In the genomic region with DNA sequence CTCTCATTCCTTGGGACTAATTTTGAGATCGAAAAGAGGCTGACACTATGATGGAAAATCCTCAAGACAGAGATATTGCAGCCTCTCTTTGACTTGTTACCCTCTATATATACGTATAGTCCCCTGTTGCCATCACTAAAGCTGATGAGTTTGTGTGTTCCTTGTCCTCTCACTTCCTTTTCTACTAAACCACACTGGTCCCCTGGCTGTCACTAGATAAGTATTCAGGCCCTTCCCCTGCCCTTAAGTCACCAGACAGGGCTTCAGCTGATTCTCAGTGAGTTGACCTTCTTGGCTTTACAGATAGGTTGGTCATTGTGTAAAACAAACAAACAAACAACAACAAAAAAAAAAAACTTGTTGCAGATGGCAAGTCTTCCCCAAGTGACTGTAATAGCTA, we compare ENCODE assay signal across 30 mouse cellular contexts. TPM values are rescaled to one million over a fixed set of nuclear protein-coding genes. Genes with fewer than 3 reads are reported as not detected.
DNase-seq lines count a peak whose midpoint lies in the region; ATAC-seq and TF ChIP-seq lines count a peak whose summit lies in the region.
"Had no signal": no experiment of that assay in that cellular context is flagged by ENCODE, and none has a peak within 500 bp of the region (broad histone marks: within the 10 kb centered on the region; RNA-seq: fewer than 3 reads in every experiment).

No protein-coding gene starts in this region.

- no peak overlapping the region for H3K4me2 ChIP-seq in forebrain, embryonic 12.5 days
- H3K4me2 ChIP-seq: embryonic facial prominence, embryonic 12.5 days had no signal

- H3K27me3 ChIP-seq in MEL (ENCODE audit: control insufficient read depth in 1 of 2, insufficient read depth in 2 of 2, low read length in 2 of 2) = no peaks in the 10 kb centered on the region
- no peaks in the 10 kb centered on the region for H3K27me3 ChIP-seq in splenic B cell, adult 2 months (ENCODE audit: control insufficient read depth, insufficient read depth, low read length, poor library complexity, severe bottlenecking)
- no peaks in the 10 kb centered on the region for H3K27me3 ChIP-seq in forebrain, embryonic 12.5 days
- H3K27me3 ChIP-seq: embryonic facial prominence, embryonic 12.5 days; Patski had no signal

- no peak overlapping the region for H3K27ac ChIP-seq in MEL (ENCODE audit: control insufficient read depth, low read depth, low read length)
- H3K27ac ChIP-seq in forebrain, embryonic 12.5 days = no peak overlapping the region
- H3K27ac ChIP-seq: embryonic facial prominence, embryonic 10.5 days; embryonic facial prominence, embryonic 12.5 days had no signal

- no peak for TF ChIP-seq CTCF in MEL (IDR thresholded peaks at IDR 0.05 in 2 of 3, conservative IDR thresholded peaks at IDR 0.05 in 1 of 3; ENCODE audit: control insufficient read depth in 1 of 3, insufficient read depth in 1 of 3, low read depth in 2 of 3, low read length in 3 of 3, poor library complexity in 1 of 3, severe bottlenecking in 1 of 3)

- ATAC-seq in megakaryocyte, adult 5-6 weeks (ENCODE audit: poor library complexity, severe bottlenecking) = peak; percentile 83
- ATAC-seq in forebrain, embryonic 12.5 days (ENCODE audit: low FRiP score) = no peak
- ATAC-seq: activated CD4-positive, CD25-positive, alpha-beta regulatory T cell, adult 4 months; forebrain, embryonic 14.5 days; forebrain, embryonic 16.5 days; Patski had no signal

- H3K9me3 ChIP-seq in MEL (replicated peaks; ENCODE audit: insufficient read depth, low read length) = no peaks in the 10 kb centered on the region
- H3K9me3 ChIP-seq in forebrain, embryonic 12.5 days = peaks cover 45% of the 10 kb centered on the region; the same call in 1 of the 2 replicates
- H3K9me3 ChIP-seq: embryonic facial prominence, embryonic 12.5 days; G1E had no signal

- no peak overlapping the region for H3K4me3 ChIP-seq in MEL (ENCODE audit: control insufficient read depth in 1 of 2, insufficient read depth in 1 of 2, low read depth in 2 of 2, low read length in 2 of 2)
- no peak overlapping the region for H3K4me3 ChIP-seq in forebrain, embryonic 12.5 days (replicated peaks)
- H3K4me3 ChIP-seq: embryonic facial prominence, embryonic 10.5 days; embryonic facial prominence, embryonic 12.5 days had no signal

- 52% methylated on average over 2 of the region's 2 CpGs for WGBS in forebrain, embryonic 12.5 days

- TF ChIP-seq POLR2A in MEL (IDR thresholded peaks at IDR 0.05; ENCODE audit: control insufficient read depth in 1 of 2, insufficient read depth in 1 of 2, low read depth in 1 of 2, low read length in 2 of 2, poor library complexity in 1 of 2) = no peak

- no peaks in the 10 kb centered on the region; a peak in 1 of 4 replicates for H3K4me1 ChIP-seq in MEL (ENCODE audit: control insufficient read depth in 1 of 2, insufficient read depth in 2 of 2, low read length in 2 of 2)
- H3K4me1 ChIP-seq in forebrain, embryonic 12.5 days = no peaks in the 10 kb centered on the region
- H3K4me1 ChIP-seq: embryonic facial prominence, embryonic 10.5 days; embryonic facial prominence, embryonic 12.5 days had no signal

- no peaks in the 10 kb centered on the region for H3K79me2 ChIP-seq in MEL (ENCODE audit: control insufficient read depth, insufficient read depth, low read length, poor library complexity)

- TF ChIP-seq EP300 in MEL (IDR thresholded peaks at IDR 0.05; ENCODE audit: low read depth in 1 of 2, low read length in 2 of 2) = no peak; a peak in 1 of 4 replicates

- DNase-seq in A20 (ENCODE audit: low read depth, low spot score) (peak; percentile 52), MEL (ENCODE audit: low read depth, low spot score) (peak; percentile 22), adipocyte (ENCODE audit: low spot score) (no peak)
- peak; percentile 5 for DNase-seq in splenic B cell, adult 2 months (ENCODE audit: low read depth, low spot score)
- DNase-seq in embryo, embryonic 11 days = no peak
- DNase-seq: adrenal gland, adult 2 months; adrenal gland, postnatal 10 days; adrenal gland, postnatal 25 days; cerebellum, adult 11 months; cerebellum, adult 18-20 months; cerebellum, adult 8-10 months; cerebellum, adult 9-11 months; cerebellum, postnatal 14 days; cerebellum, postnatal 36 days had no signal

- no peak for TF ChIP-seq RAD21 in MEL (IDR thresholded peaks at IDR 0.05; ENCODE audit: low read depth, low read length)

- H3K36me3 ChIP-seq in MEL (ENCODE audit: control insufficient read depth in 1 of 2, insufficient read depth in 2 of 2, low read length in 2 of 2) = no peaks in the 10 kb centered on the region
- no peaks in the 10 kb centered on the region for H3K36me3 ChIP-seq in splenic B cell, adult 2 months (ENCODE audit: control insufficient read depth, insufficient read depth, low read length, poor library complexity, severe bottlenecking)
- H3K36me3 ChIP-seq in forebrain, embryonic 12.5 days (replicated peaks) = no peaks in the 10 kb centered on the region
- H3K36me3 ChIP-seq: embryonic facial prominence, embryonic 10.5 days; embryonic facial prominence, embryonic 12.5 days; G1E had no signal

- H3K9ac ChIP-seq in MEL (ENCODE audit: control insufficient read depth, low read depth, low read length, poor library complexity, severe bottlenecking) = no peak overlapping the region
- no peak overlapping the region for H3K9ac ChIP-seq in forebrain, embryonic 12.5 days
- H3K9ac ChIP-seq: embryonic facial prominence, embryonic 12.5 days had no signal

TF ChIP-seq in MEL, 35 proteins besides CTCF, POLR2A, EP300 and RAD21:
- TF ChIP-seq POLR2AphosphoS2 (IDR thresholded peaks at IDR 0.05; ENCODE audit: low read length) (no peak), KAT2A (conservative IDR thresholded peaks at IDR 0.05; ENCODE audit: low read depth, low read length) (no peak), GATA1 (IDR thresholded peaks at IDR 0.05; ENCODE audit: low read depth, low read length) (0 out of 2 replicates have a peak, but pooled peaks have one; percentile 12), TCF12 (IDR thresholded peaks at IDR 0.05; ENCODE audit: low read depth, low read length) (peak; percentile 21; the same call in 1 of the 2 replicates), TAL1 (IDR thresholded peaks at IDR 0.05; ENCODE audit: low read length) (0 out of 2 replicates have a peak, but pooled peaks have one; percentile 21)

RNA-seq across cellular contexts. Expression of a gene that starts 12.0 kb away (rescaled TPM):
- total RNA-seq in MEL (2012; rRNA removed) = not detected in 2 replicates
- polyA plus RNA-seq in MEL (2012; ENCODE audit: insufficient read depth in 1 of 2, insufficient read length in 2 of 2, low read depth in 1 of 2, low replicate concordance in 2 of 2, missing spikeins in 1 of 2) = not detected
- total RNA-seq in megakaryocyte, adult 5-6 weeks (2015) = not detected in 2 replicates
- not detected in 2 replicates for total RNA-seq in megakaryocyte, adult 5-6 weeks (2017)
- not detected in 2 replicates for polyA plus RNA-seq in forebrain, embryonic 12.5 days (2016; fragmentation: Nextera tagmentation; extraction: Ambion mirVana)
- total RNA-seq: adrenal gland, adult 2 months; adrenal gland, postnatal 10 days; adrenal gland, postnatal 25 days; adrenal gland, postnatal 4 days; common myeloid progenitor, adult 5-6 weeks; G1E had no signal
- polyA plus RNA-seq: activated CD4-positive, CD25-positive, alpha-beta regulatory T cell, adult 4 months; adrenal gland, adult 2 months; brain, embryonic 14.5 days; C2C12; embryonic facial prominence, embryonic 10.5 days; embryonic facial prominence, embryonic 12.5 days; embryonic facial prominence, embryonic 14.5 days; forebrain, embryonic 11.5 days; forebrain, embryonic 14.5 days; forebrain, embryonic 16.5 days; frontal cortex, adult 2 months; G1E; Patski had no signal

RNA-seq across cellular contexts. Expression of a gene that starts 31.8 kb away (rescaled TPM):
- not detected in 2 replicates for total RNA-seq in MEL (2012; rRNA removed)
- polyA plus RNA-seq in MEL (2012; ENCODE audit: insufficient read depth in 1 of 2, insufficient read length in 2 of 2, low read depth in 1 of 2, low replicate concordance in 2 of 2, missing spikeins in 1 of 2) = not detected
- not detected in 2 replicates for total RNA-seq in megakaryocyte, adult 5-6 weeks (2015)
- not detected in 2 replicates for total RNA-seq in megakaryocyte, adult 5-6 weeks (2017)
- polyA plus RNA-seq in forebrain, embryonic 12.5 days (2016; fragmentation: Nextera tagmentation; extraction: Ambion mirVana) = not detected in 2 replicates
- total RNA-seq: adrenal gland, adult 2 months; adrenal gland, postnatal 10 days; adrenal gland, postnatal 25 days; adrenal gland, postnatal 4 days; common myeloid progenitor, adult 5-6 weeks had no signal
- polyA plus RNA-seq: activated CD4-positive, CD25-positive, alpha-beta regulatory T cell, adult 4 months; adrenal gland, adult 2 months; brain, embryonic 14.5 days; C2C12; embryonic facial prominence, embryonic 10.5 days; embryonic facial prominence, embryonic 12.5 days; embryonic facial prominence, embryonic 14.5 days; forebrain, embryonic 11.5 days; forebrain, embryonic 14.5 days; forebrain, embryonic 16.5 days; frontal cortex, adult 2 months; G1E; Patski had no signal

RNA-seq across cellular contexts. Expression of a gene that starts 45.1 kb away (rescaled TPM):
- total RNA-seq in MEL (2012; rRNA removed) = not detected in 2 replicates
- polyA plus RNA-seq in MEL (2012; ENCODE audit: insufficient read depth in 1 of 2, insufficient read length in 2 of 2, low read depth in 1 of 2, low replicate concordance in 2 of 2, missing spikeins in 1 of 2) = not detected
- not detected in 2 replicates for total RNA-seq in megakaryocyte, adult 5-6 weeks (2015)
- total RNA-seq in megakaryocyte, adult 5-6 weeks (2017) = not detected in 2 replicates
- not detected in 2 replicates for polyA plus RNA-seq in forebrain, embryonic 12.5 days (2016; fragmentation: Nextera tagmentation; extraction: Ambion mirVana)
- total RNA-seq: adrenal gland, adult 2 months; adrenal gland, postnatal 10 days; adrenal gland, postnatal 25 days; adrenal gland, postnatal 4 days; common myeloid progenitor, adult 5-6 weeks had no signal
- polyA plus RNA-seq: activated CD4-positive, CD25-positive, alpha-beta regulatory T cell, adult 4 months; adrenal gland, adult 2 months; brain, embryonic 14.5 days; C2C12; embryonic facial prominence, embryonic 10.5 days; embryonic facial prominence, embryonic 12.5 days; forebrain, embryonic 11.5 days; forebrain, embryonic 14.5 days; forebrain, embryonic 16.5 days; frontal cortex, adult 2 months; G1E; Patski had no signal

RNA-seq across cellular contexts. Expression of a gene that starts 45.2 kb away (rescaled TPM):
- not detected in 2 replicates for total RNA-seq in MEL (2012; rRNA removed)
- not detected for polyA plus RNA-seq in MEL (2012; ENCODE audit: insufficient read depth in 1 of 2, insufficient read length in 2 of 2, low read depth in 1 of 2, low replicate concordance in 2 of 2, missing spikeins in 1 of 2)
- not detected in 2 replicates for total RNA-seq in megakaryocyte, adult 5-6 weeks (2015)
- not detected in 2 replicates for total RNA-seq in megakaryocyte, adult 5-6 weeks (2017)
- polyA plus RNA-seq in forebrain, embryonic 12.5 days (2016; fragmentation: Nextera tagmentation; extraction: Ambion mirVana) = not detected in 2 replicates
- total RNA-seq: adrenal gland, adult 2 months; adrenal gland, postnatal 10 days; adrenal gland, postnatal 25 days; adrenal gland, postnatal 4 days; common myeloid progenitor, adult 5-6 weeks had no signal
- polyA plus RNA-seq: adrenal gland, adult 2 months; brain, embryonic 14.5 days; C2C12; embryonic facial prominence, embryonic 10.5 days; embryonic facial prominence, embryonic 12.5 days; embryonic facial prominence, embryonic 14.5 days; forebrain, embryonic 11.5 days; forebrain, embryonic 14.5 days; forebrain, embryonic 16.5 days; frontal cortex, adult 2 months; G1E; Patski had no signal

RNA-seq across cellular contexts. Expression of a gene that starts 51.8 kb away (rescaled TPM):
- total RNA-seq in MEL (2012; rRNA removed) = not detected in 2 replicates
- not detected for polyA plus RNA-seq in MEL (2012; ENCODE audit: insufficient read depth in 1 of 2, insufficient read length in 2 of 2, low read depth in 1 of 2, low replicate concordance in 2 of 2, missing spikeins in 1 of 2)
- not detected in 2 replicates for total RNA-seq in megakaryocyte, adult 5-6 weeks (2015)
- not detected in 2 replicates for total RNA-seq in megakaryocyte, adult 5-6 weeks (2017)
- polyA plus RNA-seq in forebrain, embryonic 12.5 days (2016; fragmentation: Nextera tagmentation; extraction: Ambion mirVana) = not detected in 2 replicates
- total RNA-seq: adrenal gland, adult 2 months; adrenal gland, postnatal 10 days; adrenal gland, postnatal 25 days; adrenal gland, postnatal 4 days; common myeloid progenitor, adult 5-6 weeks had no signal
- polyA plus RNA-seq: activated CD4-positive, CD25-positive, alpha-beta regulatory T cell, adult 4 months; adrenal gland, adult 2 months; brain, embryonic 14.5 days; C2C12; embryonic facial prominence, embryonic 10.5 days; embryonic facial prominence, embryonic 12.5 days; embryonic facial prominence, embryonic 14.5 days; forebrain, embryonic 11.5 days; forebrain, embryonic 14.5 days; forebrain, embryonic 16.5 days; frontal cortex, adult 2 months; G1E; Patski had no signal

Comparison
In these comparisons a context has a peak if more than half of its experiments do, and no peak if none do; other contexts are left out.
1. DNase-seq: peak in A20 (single experiment), MEL (single experiment) and splenic B cell, adult 2 months (single experiment); none in embryo, embryonic 11 days (single experiment) and adipocyte (single experiment).